ENCODE assay signal across 8 mouse cellular contexts in genomic region chr17:26112751-26113150, GRCm38 (mm10). TPM values are rescaled to one million over a fixed set of nuclear protein-coding genes. Genes with fewer than 3 reads are reported as not detected.
A peak's percentile ranks its signal among the peaks of the same experiment; 100 is the strongest.
DNase-seq lines count a peak whose midpoint lies in the region; ATAC-seq and TF ChIP-seq lines count a peak whose summit lies in the region.

No protein-coding gene starts in this region.

- no peak for TF ChIP-seq POLR2A in CH12.LX (IDR thresholded peaks at IDR 0.05; ENCODE audit: low read depth, low read length)

- WGBS in heart, embryonic 10.5 days = 18% methylated on average over 14 of the region's 14 CpGs
- 18% methylated on average over 14 of the region's 14 CpGs for WGBS in forebrain, embryonic 16.5 days
- 14% methylated on average over 14 of the region's 14 CpGs for WGBS in liver, embryonic 16.5 days (ENCODE audit: insufficient replicate concordance)

- peak; percentile 99 for TF ChIP-seq EP300 in CH12.LX (IDR thresholded peaks at IDR 0.05; ENCODE audit: low read length)

- no peaks in the 10 kb centered on the region for H3K9me3 ChIP-seq in heart, embryonic 10.5 days
- no peaks in the 10 kb centered on the region for H3K9me3 ChIP-seq in CH12.LX (replicated peaks; ENCODE audit: low read length)
- H3K9me3 ChIP-seq in forebrain, embryonic 16.5 days (ENCODE audit: control insufficient read depth, low read length) = no peaks in the 10 kb centered on the region
- H3K9me3 ChIP-seq in liver, embryonic 16.5 days (replicated peaks; ENCODE audit: control insufficient read depth, low read length) = no peaks in the 10 kb centered on the region

- dilution Hi-C loops in CH12.LX (cut with MboI; ENCODE audit: extremely low pct_ligation_motif_present, extremely low pct_unique_long_range_greater_than_20kb, low sequenced_read_pairs) = no loop called here

- H3K27ac ChIP-seq in heart, embryonic 10.5 days = no peak overlapping the region
- H3K27ac ChIP-seq in CH12.LX (ENCODE audit: insufficient read depth, low read depth) = peak overlapping the region; percentile 59
- H3K27ac ChIP-seq in forebrain, embryonic 16.5 days (ENCODE audit: low read length) = no peak overlapping the region
- no peak overlapping the region for H3K27ac ChIP-seq in liver, embryonic 16.5 days (ENCODE audit: low read length)

- peak overlapping the region; percentile 90 for H3K4me3 ChIP-seq in heart, embryonic 10.5 days
- H3K4me3 ChIP-seq in CH12.LX (replicated peaks in 1 of 3; ENCODE audit: low read depth in 2 of 3, low read length in 2 of 3, poor library complexity in 1 of 3) = peak overlapping the region; percentile 10 to 67 (median 61)
- peak overlapping the region; percentile 75 for H3K4me3 ChIP-seq in forebrain, embryonic 16.5 days (replicated peaks; ENCODE audit: low read length)
- peak overlapping the region; percentile 72 for H3K4me3 ChIP-seq in liver, embryonic 16.5 days (ENCODE audit: low read depth, low read length)

- no peak for DNase-seq in heart, embryonic 10.5 days (ENCODE audit: low spot score)
- DNase-seq in heart, adult 18-20 months = no peak
- peak; percentile 88 for DNase-seq in CH12.LX (ENCODE audit: extremely low read depth)
- no peak for DNase-seq in gastrocnemius, postnatal 10 days
- DNase-seq in gastrocnemius, postnatal 25 days = no peak
- DNase-seq in thymus, postnatal 4 days = no peak

- peaks cover 19% of the 10 kb centered on the region for H3K4me1 ChIP-seq in heart, embryonic 10.5 days
- peaks cover 2 to 23% of the 10 kb centered on the region in 2 experiments; a peak in 2 of 4 replicates for H3K4me1 ChIP-seq in CH12.LX (ENCODE audit: control insufficient read depth in 1 of 2, insufficient read depth in 2 of 2)
- H3K4me1 ChIP-seq in forebrain, embryonic 16.5 days (replicated peaks; ENCODE audit: control insufficient read depth, insufficient read depth, low read length) = peaks cover 9% of the 10 kb centered on the region
- H3K4me1 ChIP-seq in liver, embryonic 16.5 days (ENCODE audit: control insufficient read depth, low read depth, low read length) = peaks cover 10% of the 10 kb centered on the region

- in situ Hi-C loops in CH12.LX (cut with MboI; ENCODE audit: low pct_ligation_motif_present, low pct_unique_long_range_greater_than_20kb, low sequenced_read_pairs) = no loop called here

- ATAC-seq in forebrain, embryonic 16.5 days = 0 out of 2 replicates have a peak, but pooled peaks have one; percentile 14
- no peak for ATAC-seq in liver, embryonic 16.5 days (ENCODE audit: low read depth)

- TF ChIP-seq CTCF in CH12.LX (conservative IDR thresholded peaks at IDR 0.05 in 1 of 2, IDR thresholded peaks at IDR 0.05 in 1 of 2; ENCODE audit: low read depth in 2 of 2, low read length in 2 of 2) = no peak

- H3K36me3 ChIP-seq in heart, embryonic 10.5 days = no peaks in the 10 kb centered on the region
- no peaks in the 10 kb centered on the region for H3K36me3 ChIP-seq in CH12.LX (replicated peaks in 1 of 2; ENCODE audit: control insufficient read depth in 1 of 2, insufficient read depth in 1 of 2, low read length in 1 of 2)
- no peaks in the 10 kb centered on the region for H3K36me3 ChIP-seq in forebrain, embryonic 16.5 days (ENCODE audit: control insufficient read depth, insufficient read depth)
- H3K36me3 ChIP-seq in liver, embryonic 16.5 days (ENCODE audit: control insufficient read depth, insufficient read depth) = no peaks in the 10 kb centered on the region

- no peaks in the 10 kb centered on the region for H3K79me2 ChIP-seq in CH12.LX (replicated peaks; ENCODE audit: control insufficient read depth, extremely low read depth, insufficient read depth, poor library complexity, severe bottlenecking)

- peak overlapping the region; percentile 88 for H3K4me2 ChIP-seq in CH12.LX (ENCODE audit: insufficient read depth, low read depth, poor library complexity, severe bottlenecking)
- peak overlapping the region; percentile 69 for H3K4me2 ChIP-seq in forebrain, embryonic 16.5 days (ENCODE audit: low read length)
- peak overlapping the region; percentile 89 for H3K4me2 ChIP-seq in liver, embryonic 16.5 days (ENCODE audit: low read depth, low read length)

- TF ChIP-seq RAD21 in CH12.LX (IDR thresholded peaks at IDR 0.05; ENCODE audit: low read depth, low read length) = no peak

- H3K27me3 ChIP-seq in heart, embryonic 10.5 days (ENCODE audit: insufficient read depth, poor library complexity, severe bottlenecking) = peaks cover 76% of the 10 kb centered on the region
- peaks cover 67% of the 10 kb centered on the region for H3K27me3 ChIP-seq in CH12.LX (replicated peaks)
- peaks cover 27% of the 10 kb centered on the region for H3K27me3 ChIP-seq in forebrain, embryonic 16.5 days (replicated peaks; ENCODE audit: control insufficient read depth, insufficient read depth, low read length)
- peaks cover 56% of the 10 kb centered on the region for H3K27me3 ChIP-seq in liver, embryonic 16.5 days (ENCODE audit: control insufficient read depth, insufficient read depth, low read depth, low read length)

- H3K9ac ChIP-seq in CH12.LX (ENCODE audit: insufficient read depth, low read depth) = peak overlapping the region; percentile 58; the same call in 1 of the 2 replicates
- H3K9ac ChIP-seq in forebrain, embryonic 16.5 days (replicated peaks; ENCODE audit: low read depth, low read length) = peak overlapping the region; percentile 88
- H3K9ac ChIP-seq in liver, embryonic 16.5 days (ENCODE audit: low read depth, low read length) = peak overlapping the region; percentile 69

TF ChIP-seq in CH12.LX, 34 proteins besides CTCF, POLR2A, EP300 and RAD21 (continues in another document):
- TF ChIP-seq BHLHE40 (IDR thresholded peaks at IDR 0.05; ENCODE audit: low read depth, low read length) = peak; percentile 90
- TF ChIP-seq HCFC1 (IDR thresholded peaks at IDR 0.05; ENCODE audit: low read depth, low read length) = peak; percentile 37
- no peak for TF ChIP-seq NRF1 (IDR thresholded peaks at IDR 0.05; ENCODE audit: low read depth, low read length)
- TF ChIP-seq MAX (IDR thresholded peaks at IDR 0.05; ENCODE audit: low read length) = peak; percentile 59; the same call in 1 of the 2 replicates
- peak; percentile 99 for TF ChIP-seq IRF4 (IDR thresholded peaks at IDR 0.05; ENCODE audit: low read depth, low read length)
- peak; percentile 89 for TF ChIP-seq ETS1 (conservative IDR thresholded peaks at IDR 0.05; ENCODE audit: low read depth, low read length)
- peak; percentile 65; the same call in 1 of the 2 replicates for TF ChIP-seq MYC (IDR thresholded peaks at IDR 0.05; ENCODE audit: low read depth, low read length)

RNA-seq across cellular contexts. Expression of gene Tmem8, which starts 0.3 kb away (rescaled TPM):
- polyA plus RNA-seq in heart, embryonic 10.5 days (2016; fragmentation: Nextera tagmentation; extraction: Ambion mirVana) = 0.71 and 1.2 TPM in 2 replicates
- total RNA-seq in heart, adult 18-20 months (2021) = 1 to 10 TPM; 5.0 to 6.7 TPM
- total RNA-seq in CH12.LX (2012; rRNA removed) = 2.3 and 3.6 TPM in 2 replicates
- 1.8 and 2.8 TPM in 2 replicates for total RNA-seq in CH12.LX (2014; rRNA removed)
- polyA plus RNA-seq in CH12.LX (2012; ENCODE audit: insufficient read length, low read depth) = 3.9 and 4.6 TPM in 2 replicates
- polyA plus RNA-seq in forebrain, embryonic 16.5 days (2015; fragmentation: Nextera tagmentation; extraction: Ambion mirVana) = 2.0 TPM in 2 replicates
- 1.2 and 1.6 TPM in 2 replicates for polyA plus RNA-seq in liver, embryonic 16.5 days (2015; fragmentation: Nextera tagmentation; extraction: Ambion mirVana)
- total RNA-seq in gastrocnemius, postnatal 10 days (2021) = 1 to 10 TPM; 1.3 to 1.7 TPM
- 1 to 10 TPM in 1 of 2 experiments, under 1 TPM in 1; 0.87 to 1.2 TPM for total RNA-seq in gastrocnemius, postnatal 25 days (2021)

RNA-seq across cellular contexts. Expression of gene Mrpl28, which starts 10.5 kb away (rescaled TPM):
- 273 and 284 TPM in 2 replicates for polyA plus RNA-seq in heart, embryonic 10.5 days (2016; fragmentation: Nextera tagmentation; extraction: Ambion mirVana)
- total RNA-seq in heart, adult 18-20 months (2021) = 100 to 1,000 TPM; 165 to 179 TPM
- total RNA-seq in CH12.LX (2012; rRNA removed) (157 and 161 TPM in 2 replicates), CH12.LX (2014; rRNA removed) (148 and 154 TPM in 2 replicates)
- polyA plus RNA-seq in CH12.LX (2012; ENCODE audit: insufficient read length, low read depth) = 90.5 and 101 TPM in 2 replicates
- 192 and 202 TPM in 2 replicates for polyA plus RNA-seq in forebrain, embryonic 16.5 days (2015; fragmentation: Nextera tagmentation; extraction: Ambion mirVana)
- polyA plus RNA-seq in liver, embryonic 16.5 days (2015; fragmentation: Nextera tagmentation; extraction: Ambion mirVana) = 106 and 117 TPM in 2 replicates
- 10 to 100 TPM; 48.4 to 52.3 TPM for total RNA-seq in gastrocnemius, postnatal 10 days (2021)
- 10 to 100 TPM; 62.0 to 62.3 TPM for total RNA-seq in gastrocnemius, postnatal 25 days (2021)

RNA-seq across cellular contexts. Expression of gene Nme4, which starts 17.3 kb away (rescaled TPM):
- polyA plus RNA-seq in heart, embryonic 10.5 days (2016; fragmentation: Nextera tagmentation; extraction: Ambion mirVana) = 115 and 137 TPM in 2 replicates
- 1 to 10 TPM; 4.7 to 5.1 TPM for total RNA-seq in heart, adult 18-20 months (2021)
- total RNA-seq in CH12.LX (2012; rRNA removed) (0.47 and 0.55 TPM in 2 replicates), CH12.LX (2014; rRNA removed) (0.46 TPM in 1 of 2 replicates, not detected in the other)
- 0.27 and 0.56 TPM in 2 replicates for polyA plus RNA-seq in CH12.LX (2012; ENCODE audit: insufficient read length, low read depth)
- 27.4 and 35.3 TPM in 2 replicates for polyA plus RNA-seq in forebrain, embryonic 16.5 days (2015; fragmentation: Nextera tagmentation; extraction: Ambion mirVana)
- 30.1 and 30.9 TPM in 2 replicates for polyA plus RNA-seq in liver, embryonic 16.5 days (2015; fragmentation: Nextera tagmentation; extraction: Ambion mirVana)
- 1 to 10 TPM; 4.9 to 6.4 TPM for total RNA-seq in gastrocnemius, postnatal 10 days (2021)
- 1 to 10 TPM; 1.2 to 1.7 TPM for total RNA-seq in gastrocnemius, postnatal 25 days (2021)

RNA-seq across cellular contexts. Expression of gene Decr2, which starts 22.6 kb away (rescaled TPM):
- polyA plus RNA-seq in heart, embryonic 10.5 days (2016; fragmentation: Nextera tagmentation; extraction: Ambion mirVana) = 32.8 and 39.6 TPM in 2 replicates
- total RNA-seq in heart, adult 18-20 months (2021) = 10 to 100 TPM; 11.9 to 12.8 TPM
- total RNA-seq in CH12.LX (2012; rRNA removed) = 12.9 and 16.8 TPM in 2 replicates
- total RNA-seq in CH12.LX (2014; rRNA removed) = 21.0 TPM in 2 replicates
- polyA plus RNA-seq in CH12.LX (2012; ENCODE audit: insufficient read length, low read depth) = 12.6 and 13.1 TPM in 2 replicates
- polyA plus RNA-seq in forebrain, embryonic 16.5 days (2015; fragmentation: Nextera tagmentation; extraction: Ambion mirVana) = 30.3 and 33.0 TPM in 2 replicates
- polyA plus RNA-seq in liver, embryonic 16.5 days (2015; fragmentation: Nextera tagmentation; extraction: Ambion mirVana) = 21.2 and 26.3 TPM in 2 replicates
- 1 to 10 TPM; 5.6 to 6.1 TPM for total RNA-seq in gastrocnemius, postnatal 10 days (2021)
- 1 to 10 TPM; 2.8 to 3.2 TPM for total RNA-seq in gastrocnemius, postnatal 25 days (2021)

RNA-seq across cellular contexts. Expression of gene Axin1, which starts 25.7 kb away (rescaled TPM):
- 5.5 and 7.0 TPM in 2 replicates for polyA plus RNA-seq in heart, embryonic 10.5 days (2016; fragmentation: Nextera tagmentation; extraction: Ambion mirVana)
- total RNA-seq in heart, adult 18-20 months (2021) = 10 to 100 TPM; 17.0 to 19.7 TPM
- total RNA-seq in CH12.LX (2012; rRNA removed) = 28.5 and 33.2 TPM in 2 replicates
- 27.8 and 28.5 TPM in 2 replicates for total RNA-seq in CH12.LX (2014; rRNA removed)
- polyA plus RNA-seq in CH12.LX (2012; ENCODE audit: insufficient read length, low read depth) = 38.8 and 43.4 TPM in 2 replicates
- 7.6 and 8.3 TPM in 2 replicates for polyA plus RNA-seq in forebrain, embryonic 16.5 days (2015; fragmentation: Nextera tagmentation; extraction: Ambion mirVana)
- polyA plus RNA-seq in liver, embryonic 16.5 days (2015; fragmentation: Nextera tagmentation; extraction: Ambion mirVana) = 2.3 and 2.6 TPM in 2 replicates
- 10 to 100 TPM; 19.3 to 23.1 TPM for total RNA-seq in gastrocnemius, postnatal 10 days (2021)
- 10 to 100 TPM; 10.8 to 17.2 TPM for total RNA-seq in gastrocnemius, postnatal 25 days (2021)
